Mouse (Mus musculus) midbrain, embryonic 12.5 days (tissue): ENCODE measurements around the gene Ehbp1. TPM values are rescaled to one million over a fixed set of nuclear protein-coding genes. Genes with fewer than 3 reads are reported as not detected.

Source experiments
- ATAC-seq: fragments of 200-750 bp; cut with Nextera tagmentation; 2 replicates; pipeline ENCODE4 v1.8.0; 2017; ENCODE audit warnings: low read depth, moderate TSS enrichment, moderate library complexity; ENCODE audit not compliant: low FRiP score
- H3K27ac ChIP-seq: fragments of 300-500 bp; sonication (generic); replicated peaks from 2 replicates; pipeline ENCODE4 v1.5.1; 2016; ENCODE audit warnings: mild to moderate bottlenecking
- H3K27me3 ChIP-seq: fragments of 300-500 bp; sonication (generic); 2 replicates; pipeline ENCODE4 v1.6.1; 2016; ENCODE audit warnings: mild to moderate bottlenecking
- H3K36me3 ChIP-seq: fragments of 300-500 bp; sonication (generic); 2 replicates; pipeline ENCODE4 v1.6.1; 2016
- H3K4me1 ChIP-seq: fragments of 300-500 bp; sonication (generic); 2 replicates; pipeline ENCODE4 v1.6.1; 2016
- H3K4me2 ChIP-seq: fragments of 300-500 bp; sonication (generic); replicated peaks from 2 replicates; pipeline ENCODE4 v1.6.1; 2016; ENCODE audit warnings: mild to moderate bottlenecking, moderate library complexity
- H3K4me3 ChIP-seq: fragments of 300-500 bp; sonication (generic); 2 replicates; pipeline ENCODE4 v1.5.1; 2016; ENCODE audit warnings: mild to moderate bottlenecking
- H3K9ac ChIP-seq: fragments of 300-500 bp; sonication (generic); replicated peaks from 2 replicates; pipeline ENCODE4 v1.6.1; 2016; ENCODE audit warnings: mild to moderate bottlenecking, moderate library complexity
- H3K9me3 ChIP-seq: fragments of 300-500 bp; sonication (generic); 2 replicates; pipeline ENCODE4 v1.6.1; 2016; ENCODE audit warnings: mild to moderate bottlenecking
- WGBS: fragments of 180-500 bp; shearing (Covaris S2); methylation state at CpG from one replicate; pipeline ENCODE4 v1.1.7; 2016; 5-methylcytosine and 5-hydroxymethylcytosine counted together
- polyA plus RNA-seq: library from polyadenylated mRNA; unstranded; fragments of >200 nt; fragmentation: Nextera tagmentation; extraction: Ambion mirVana; gene quantifications from 2 replicates; pipeline ENCODE4 v1.2.1, GENCODE M21; 2016

Ehbp1 gene
- polyA plus RNA-seq, 1 experiment from 2014 or later, result 20.7 TPM

GRCm38 (mm10) chr11:22004331-22004841 lies 337.7 kb downstream of the Ehbp1 start:
- H3K27ac ChIP-seq, result peak overlapping the region; percentile 96

GRCm38 (mm10) chr11:22003341-22003981 lies 338.6 kb downstream of the Ehbp1 start:
- under 1% methylated on average over 31 of the region's 31 CpGs for WGBS
- H3K4me1 ChIP-seq, result peaks cover 55% of the 10 kb centered on the region
- H3K9me3 ChIP-seq, result no peaks in the 10 kb centered on the region
- peak overlapping the region; percentile 96 for H3K27ac ChIP-seq
- H3K4me2 ChIP-seq, result peak overlapping the region; percentile 83
- H3K36me3 ChIP-seq, result no peaks in the 10 kb centered on the region
- no peak for ATAC-seq
- H3K27me3 ChIP-seq, result peaks cover 42% of the 10 kb centered on the region
- peak overlapping the region; percentile 79 for H3K4me3 ChIP-seq
- H3K9ac ChIP-seq, result peak overlapping the region; percentile 93

More at GRCm38 (mm10) chr11:22004331-22004841, 337.7 kb downstream of the Ehbp1 start:
- H3K4me1 ChIP-seq, result peaks cover 52% of the 10 kb centered on the region
- peak; percentile 16 for ATAC-seq
- H3K27me3 ChIP-seq, result peaks cover 34% of the 10 kb centered on the region
- no peaks in the 10 kb centered on the region for H3K36me3 ChIP-seq
- peak overlapping the region; percentile 93 for H3K9ac ChIP-seq
- H3K9me3 ChIP-seq, result no peaks in the 10 kb centered on the region
- WGBS, result under 1% methylated on average over 18 of the region's 18 CpGs
- H3K4me3 ChIP-seq, result peak overlapping the region; percentile 79
- H3K4me2 ChIP-seq, result peak overlapping the region; percentile 83

- Histone ChIP-seq H3K4me3 (peak within 1 kb of the TSS; percentile 79), H3K36me3 (no peaks in the 10 kb centered on the region), H3K27ac (peak within 1 kb of the TSS; percentile 96), H3K4me2 (peak within 1 kb of the TSS; percentile 83), H3K4me1 (peaks cover 56% of the 10 kb centered on the region), H3K27me3 (peaks cover 48% of the 10 kb centered on the region), H3K9ac (peak within 1 kb of the TSS; percentile 93), H3K9me3 (no peaks in the 10 kb centered on the region)
- WGBS, result under 1% methylated on average over 34 of the region's 34 CpGs
- ATAC-seq, result no peak
Observed at GRCm38 (mm10) chr11:22002783-22003340, 339.2 kb downstream of the Ehbp1 start, which contains the start of gene Otx1. TSS of gene Otx1 (minus strand) at chr11:22002897.

- WGBS, result under 1% methylated on average over 33 of the region's 34 CpGs
- peaks cover 53% of the 10 kb centered on the region for H3K27me3 ChIP-seq
Observed at GRCm38 (mm10) chr11:22002062-22002782, 339.9 kb downstream of the Ehbp1 start.

GRCm38 (mm10) chr11:22001321-22002061 lies 340.6 kb downstream of the Ehbp1 start:
- H3K27me3 ChIP-seq, result peaks cover 55% of the 10 kb centered on the region
- H3K4me2 ChIP-seq, result peak overlapping the region; percentile 83
- peak overlapping the region; percentile 96 for H3K27ac ChIP-seq
- 0 out of 2 replicates have a peak, but pooled peaks cover 3% of the 10 kb centered on the region for H3K36me3 ChIP-seq
- no peaks in the 10 kb centered on the region for H3K9me3 ChIP-seq
- peak; percentile 87 for ATAC-seq
- WGBS, result 1% methylated on average over 42 of the region's 59 CpGs
- peaks cover 55% of the 10 kb centered on the region for H3K4me1 ChIP-seq
- peak overlapping the region; percentile 79 for H3K4me3 ChIP-seq
- H3K9ac ChIP-seq, result peak overlapping the region; percentile 93

More at GRCm38 (mm10) chr11:22002062-22002782, 339.9 kb downstream of the Ehbp1 start:
- peak overlapping the region; percentile 79 for H3K4me3 ChIP-seq
- H3K9ac ChIP-seq, result peak overlapping the region; percentile 93
- H3K9me3 ChIP-seq, result no peaks in the 10 kb centered on the region
- peak overlapping the region; percentile 83 for H3K4me2 ChIP-seq
- H3K27ac ChIP-seq, result peak overlapping the region; percentile 96
- peaks cover 55% of the 10 kb centered on the region for H3K4me1 ChIP-seq
- no peak for ATAC-seq
- H3K36me3 ChIP-seq, result no peaks in the 10 kb centered on the region

GRCm38 (mm10) chr11:22000316-22001076 lies 341.6 kb downstream of the Ehbp1 start:
- H3K4me2 ChIP-seq, result peak overlapping the region; percentile 83
- H3K9me3 ChIP-seq, result no peaks in the 10 kb centered on the region
- no peak for ATAC-seq
- H3K36me3 ChIP-seq, result peaks cover 13% of the 10 kb centered on the region
- H3K27me3 ChIP-seq, result peaks cover 64% of the 10 kb centered on the region
- WGBS, result 1% methylated on average over 48 of the region's 48 CpGs
- peak overlapping the region; percentile 79 for H3K4me3 ChIP-seq
- H3K9ac ChIP-seq, result peak overlapping the region; percentile 93
- H3K4me1 ChIP-seq, result peaks cover 58% of the 10 kb centered on the region
- peak overlapping the region; percentile 96 for H3K27ac ChIP-seq

- peaks cover 14% of the 10 kb centered on the region for H3K36me3 ChIP-seq
- 2% methylated on average over 31 of the region's 31 CpGs for WGBS
- peaks cover 59% of the 10 kb centered on the region for H3K4me1 ChIP-seq
- peak overlapping the region; percentile 93 for H3K9ac ChIP-seq
- peak overlapping the region; percentile 96 for H3K27ac ChIP-seq
- peaks cover 60% of the 10 kb centered on the region for H3K27me3 ChIP-seq
- H3K9me3 ChIP-seq, result no peaks in the 10 kb centered on the region
- H3K4me2 ChIP-seq, result peak overlapping the region; percentile 83
- ATAC-seq, result no peak
- peak overlapping the region; percentile 79 for H3K4me3 ChIP-seq
Observed at GRCm38 (mm10) chr11:21999396-22000315, 342.4 kb downstream of the Ehbp1 start.

GRCm38 (mm10) chr11:21998141-21999047 lies 343.7 kb downstream of the Ehbp1 start:
- H3K27me3 ChIP-seq, result peaks cover 63% of the 10 kb centered on the region
- ATAC-seq, result no peak
- peaks cover 56% of the 10 kb centered on the region for H3K4me1 ChIP-seq
- 7% methylated on average over 32 of the region's 32 CpGs for WGBS
- peak overlapping the region; percentile 93 for H3K9ac ChIP-seq
- H3K27ac ChIP-seq, result peak overlapping the region; percentile 96
- H3K9me3 ChIP-seq, result no peaks in the 10 kb centered on the region
- H3K36me3 ChIP-seq, result peaks cover 14% of the 10 kb centered on the region
- H3K4me2 ChIP-seq, result peak overlapping the region; percentile 83
- H3K4me3 ChIP-seq, result peak overlapping the region; percentile 79

GRCm38 (mm10) chr11:21997561-21998140 lies 344.4 kb downstream of the Ehbp1 start:
- Histone ChIP-seq H3K9me3 (no peaks in the 10 kb centered on the region), H3K4me2 (peak overlapping the region; percentile 83)
- WGBS, result 4% methylated on average over 20 of the region's 20 CpGs

More at GRCm38 (mm10) chr11:21997561-21998140, 344.4 kb downstream of the Ehbp1 start:
- ATAC-seq, result no peak
- peak overlapping the region; percentile 93 for H3K9ac ChIP-seq
- H3K4me1 ChIP-seq, result peaks cover 62% of the 10 kb centered on the region
- peaks cover 14% of the 10 kb centered on the region for H3K36me3 ChIP-seq
- peak overlapping the region; percentile 96 for H3K27ac ChIP-seq
- H3K27me3 ChIP-seq, result peaks cover 70% of the 10 kb centered on the region
- peak overlapping the region; percentile 79 for H3K4me3 ChIP-seq
